Mouse (Mus musculus) spleen, postnatal 10 days (tissue): ENCODE measurements around the gene Rilp.

Experiments used
- DNase-seq, 2 experiments: peaks; one replicate each; pipeline ENCODE4 v3.0.0; 2021 to 2022; ENCODE audit warnings: low spot score in 2 of 2

Gene Rilp

DNA sequence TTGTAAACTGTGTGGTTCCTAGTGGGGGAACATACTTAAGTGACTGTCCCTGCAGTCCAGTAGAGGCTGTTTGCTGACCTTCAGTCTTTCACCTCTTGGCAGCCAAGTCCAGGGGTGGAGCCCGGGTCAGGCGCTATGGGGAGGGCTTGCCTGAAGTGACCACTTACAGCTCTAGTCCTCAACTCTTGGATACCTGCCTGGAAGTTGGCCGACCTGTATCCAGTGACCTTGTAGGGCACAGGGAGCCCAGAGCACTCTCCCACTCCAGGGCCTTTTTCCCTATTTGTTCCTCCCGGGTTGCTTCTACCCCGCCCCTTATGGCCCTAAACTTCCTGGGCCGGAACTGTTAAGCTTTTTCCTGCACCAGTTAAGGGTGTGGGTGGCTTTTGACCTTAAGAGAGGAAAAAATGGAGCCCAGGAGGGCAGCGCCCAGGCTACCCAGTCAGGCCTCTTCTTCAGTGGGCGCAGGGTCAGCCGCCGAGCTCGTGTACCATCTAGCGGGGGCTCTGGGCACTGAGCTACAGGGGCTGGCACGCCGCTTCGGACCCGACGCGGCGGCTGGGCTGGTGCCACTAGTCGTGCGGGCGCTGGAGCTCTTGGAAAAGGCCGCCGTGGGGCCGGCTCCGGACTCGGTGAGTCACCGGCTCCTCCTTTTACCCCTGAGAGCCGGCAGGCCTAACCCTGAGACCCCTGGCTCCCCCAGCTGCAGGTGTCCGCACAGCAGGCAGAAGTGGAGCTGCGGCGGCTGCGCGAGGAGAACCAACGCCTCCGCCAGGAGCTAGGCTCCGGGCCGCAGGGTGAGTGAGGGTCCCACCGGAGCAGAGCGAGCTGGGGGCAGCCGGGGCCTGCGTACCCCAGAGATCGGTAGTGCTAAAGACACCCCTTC lies at the start of gene Rilp:
Rilp (plus strand) TSS at position 354 of the 886 bp plus-strand sequence.
- no peak for DNase-seq

- peak; percentile 77 to 91 for DNase-seq
These were observed 49.6 kb upstream of the Rilp start for GRCm38 (mm10) chr11:75460103-75460843.

- DNase-seq = peak; percentile 95 to 99
These were observed 48.8 kb upstream of the Rilp start, which contains the start of gene Tlcd2 for GRCm38 (mm10) chr11:75460844-75461742. Gene Tlcd2, plus strand, starts transcription at chr11:75461715.

GRCm38 (mm10) chr11:75461743-75462252 lies 48.1 kb upstream of the Rilp start:
- no peak for DNase-seq

DNA sequence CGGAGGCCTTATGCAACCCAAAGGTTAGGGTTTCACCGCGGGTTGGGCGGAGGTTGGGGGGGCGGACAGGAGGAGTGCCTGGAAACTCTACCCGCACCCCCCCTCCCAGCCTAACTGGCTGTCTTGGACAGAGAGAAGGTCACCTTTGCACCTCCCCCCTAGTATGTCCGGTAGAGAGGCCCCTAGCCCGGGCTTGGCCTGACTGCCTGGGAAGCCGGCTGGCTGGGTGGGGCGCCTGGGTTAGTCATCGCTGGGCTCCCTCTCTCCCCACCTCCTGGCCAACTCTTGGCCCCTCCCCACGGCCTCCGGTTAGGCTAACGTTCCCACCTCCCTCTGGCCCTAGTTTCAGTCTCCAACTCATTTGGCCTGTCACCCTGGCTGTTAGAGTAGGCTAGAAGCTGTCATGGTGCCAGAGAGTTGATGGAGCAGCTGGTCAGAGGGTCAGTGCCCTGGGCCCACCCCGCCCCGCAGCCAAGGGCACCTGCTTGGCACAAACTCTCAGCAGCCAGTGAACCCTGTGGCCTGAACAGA lies 47.6 kb upstream of the Rilp start:
- DNase-seq = peak; percentile 63 to 75

GRCm38 (mm10) chr11:75462865-75463336 lies 47.0 kb upstream of the Rilp start:
- peak; percentile 63 to 86 for DNase-seq

GRCm38 (mm10) chr11:75463624-75464023 lies 46.3 kb upstream of the Rilp start:
- no peak for DNase-seq

DNA sequence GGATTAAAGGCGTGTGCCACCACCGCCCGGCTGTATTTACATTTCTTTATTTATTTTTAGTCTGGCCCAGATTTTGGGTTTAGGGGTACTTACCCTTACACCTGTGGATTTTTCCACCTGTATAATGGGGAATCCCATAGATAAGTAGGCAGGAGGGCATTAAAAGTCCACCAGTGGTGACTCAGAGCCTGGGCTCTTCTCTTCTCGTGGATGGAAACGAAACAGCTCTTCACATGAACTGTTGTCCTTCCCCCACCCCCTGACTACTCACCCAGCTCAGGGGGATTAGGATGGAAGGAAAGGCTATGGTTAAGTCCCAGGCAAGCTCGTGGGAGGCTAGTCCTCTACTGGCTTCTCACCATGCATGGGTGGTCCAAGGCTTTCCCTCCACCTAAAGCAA lies 45.5 kb upstream of the Rilp start:
- no peak for DNase-seq

DNA sequence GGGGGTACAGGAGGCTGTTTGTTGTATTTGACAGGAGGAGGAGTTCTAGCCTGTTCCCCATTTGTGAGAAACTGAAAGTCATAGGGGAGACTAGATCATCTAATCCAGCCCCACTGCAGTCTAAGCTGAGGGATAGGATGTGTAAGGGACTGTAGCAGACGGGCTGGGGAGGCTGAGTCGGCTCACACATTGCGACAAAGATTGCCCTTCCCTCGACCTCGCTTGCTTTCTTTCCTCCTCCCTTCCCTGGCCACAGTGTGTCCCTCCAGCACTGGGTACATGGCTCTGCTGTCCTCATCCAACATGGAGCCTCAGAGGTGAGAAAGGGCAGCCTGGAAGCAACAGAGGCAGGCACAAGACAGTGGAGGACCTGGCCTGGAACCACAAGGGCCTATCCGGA lies 44.8 kb upstream of the Rilp start:
- DNase-seq = no peak

DNA sequence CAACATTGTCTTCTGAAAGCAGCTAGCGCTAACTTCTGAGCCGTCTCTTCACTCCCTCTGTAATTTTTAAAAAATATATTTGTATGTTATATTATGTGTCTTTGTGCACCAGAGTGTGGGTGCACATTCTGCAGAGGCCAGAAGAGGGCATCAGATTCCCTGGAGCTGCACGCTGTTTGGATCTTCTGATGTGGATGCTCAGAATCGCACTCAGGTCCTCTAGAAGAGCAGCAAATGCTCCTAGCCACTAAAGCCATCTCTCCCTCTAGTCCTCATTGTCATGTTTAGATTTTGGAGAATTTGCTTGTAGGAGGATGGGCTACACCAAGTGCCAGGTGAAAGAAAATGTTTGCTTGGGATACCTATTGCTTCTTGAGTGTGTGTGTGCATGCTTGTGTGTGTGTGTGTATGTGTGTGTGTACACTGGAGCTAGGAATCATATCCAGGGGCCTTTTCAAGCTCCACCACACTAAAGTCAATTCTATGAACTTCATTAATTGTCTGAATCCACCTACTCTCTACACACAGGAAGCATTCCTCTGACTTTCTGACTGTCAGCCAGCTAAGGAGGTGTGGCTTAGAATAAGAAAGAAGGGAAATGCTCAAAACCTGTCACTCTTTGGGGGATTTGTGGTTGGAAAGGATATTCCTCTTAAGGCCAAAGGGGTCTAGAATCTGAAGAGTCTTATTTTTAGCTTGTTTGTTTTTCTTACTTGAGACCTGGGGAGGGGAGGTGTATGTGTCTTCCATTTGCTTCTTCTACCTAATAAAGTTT lies 43.0 kb upstream of the Rilp start:
- peak in 1 of 2 experiments; percentile 32 for DNase-seq

- peak; percentile 57 to 66 for DNase-seq
These were observed 42.2 kb upstream of the Rilp start for GRCm38 (mm10) chr11:75467512-75468215.

- DNase-seq = no peak
These were observed 41.5 kb upstream of the Rilp start for GRCm38 (mm10) chr11:75468410-75468809.

- DNase-seq = no peak
These were observed 40.6 kb upstream of the Rilp start for GRCm38 (mm10) chr11:75469261-75469660.

DNA sequence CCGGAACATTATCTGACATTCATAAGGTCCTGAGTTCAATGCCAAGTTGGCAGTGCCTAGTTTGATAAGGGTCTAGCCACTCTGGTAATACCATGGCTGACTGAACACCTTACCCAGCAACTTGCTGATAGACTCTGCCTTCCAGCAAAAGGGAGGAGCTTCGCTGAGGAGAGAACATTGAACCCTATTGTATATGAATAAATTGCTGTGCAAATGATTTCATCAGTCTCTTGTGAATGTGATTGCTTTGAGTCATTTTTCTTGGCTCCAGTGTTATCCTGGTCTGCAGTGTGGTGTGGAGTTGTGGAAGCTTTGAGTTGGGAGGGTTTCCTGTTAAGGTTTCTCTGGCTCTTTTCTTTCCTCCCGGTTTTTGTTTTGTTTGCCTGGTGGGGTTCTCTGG lies 39.2 kb upstream of the Rilp start:
- no peak for DNase-seq

DNA sequence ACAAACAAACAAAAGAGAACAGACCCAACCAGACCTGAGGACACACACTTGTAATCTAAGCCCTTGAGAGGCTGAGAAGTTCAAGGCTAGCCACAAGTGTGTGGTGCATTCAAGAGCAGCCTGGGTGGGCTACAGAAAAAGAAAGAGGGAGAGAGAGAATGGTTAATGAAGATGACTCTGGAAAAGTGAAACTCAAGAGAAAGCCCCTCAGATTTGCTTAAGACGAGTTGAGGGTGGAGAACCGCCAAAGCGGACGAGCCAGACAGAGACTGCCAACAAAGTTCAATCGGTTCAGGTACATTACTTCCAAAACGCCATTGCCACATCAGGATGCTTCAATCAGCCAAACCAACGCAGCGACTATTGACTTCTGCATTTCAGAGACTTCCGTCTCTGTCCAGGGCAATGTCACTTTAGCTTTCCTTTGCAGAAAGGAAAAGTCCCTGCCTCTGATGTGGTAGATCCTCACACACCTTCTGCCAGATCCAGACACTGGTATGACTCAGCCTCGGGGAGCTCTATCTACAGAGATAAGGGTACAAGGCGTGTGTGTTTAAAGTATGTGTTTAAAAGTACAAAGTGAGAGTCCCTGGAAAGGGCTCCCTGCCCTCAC lies 37.3 kb upstream of the Rilp start:
- no peak for DNase-seq

DNA sequence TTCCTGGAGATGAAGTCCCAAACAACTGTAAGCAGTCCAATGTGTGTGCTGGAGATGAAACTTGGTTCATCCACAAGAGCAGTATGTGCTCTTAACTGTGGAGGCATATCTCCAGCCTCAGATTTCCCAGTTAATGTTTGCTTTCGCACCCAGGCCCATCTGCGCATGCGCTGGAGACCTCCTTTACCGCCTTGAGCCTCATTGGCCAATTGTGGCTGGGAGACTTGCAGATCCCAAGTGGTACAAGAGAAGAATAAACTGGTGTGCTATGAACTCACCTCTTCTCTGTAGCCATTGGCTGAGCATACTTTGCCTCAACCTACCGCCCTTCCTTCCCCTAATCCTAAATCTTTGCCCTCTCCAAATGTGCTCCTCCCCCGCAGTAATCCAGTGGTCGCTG lies 36.5 kb upstream of the Rilp start:
- DNase-seq = no peak

GRCm38 (mm10) chr11:75486192-75486591 lies 23.7 kb upstream of the Rilp start:
- no peak for DNase-seq

GRCm38 (mm10) chr11:75486601-75487285 lies 23.2 kb upstream of the Rilp start, which contains the start of gene Prpf8:
Gene Prpf8, plus strand, starts transcription at chr11:75486816.
- DNase-seq = peak; percentile 96 to 98

- DNase-seq = no peak
These were observed 22.4 kb upstream of the Rilp start for GRCm38 (mm10) chr11:75487496-75487895.
